Mouse (Mus musculus) bone marrow macrophage, adult 2 months (primary cell): ENCODE results near the gene Fdx1l. TPM values are rescaled to one million over a fixed set of nuclear protein-coding genes. Genes with fewer than 3 reads are reported as not detected.
"Not testable (repeated sequence)": the region's sequence is repeated elsewhere in the genome, so short reads cannot be mapped to it uniquely, and the experiment has no call there.

ENCODE experiments used
- H3K27ac ChIP-seq: 2 replicates; pipeline ENCODE4 v1.5.1; 2012; ENCODE audit warnings: low read depth, low read length; ENCODE audit not compliant: insufficient read depth
- H3K4me1 ChIP-seq: 2 replicates; pipeline ENCODE4 v1.6.1; 2012; ENCODE audit warnings: low read length; ENCODE audit not compliant: control insufficient read depth, insufficient read depth
- H3K4me3 ChIP-seq: 2 replicates; pipeline ENCODE4 v1.5.1; 2012; ENCODE audit warnings: mild to moderate bottlenecking, low read length, moderate library complexity; ENCODE audit not compliant: insufficient read depth
- CTCF ChIP-seq: IDR thresholded peaks from 2 replicates; pipeline ENCODE4 v1.5.1; 2012; ENCODE audit warnings: low read depth, mild to moderate bottlenecking, low read length, moderate library complexity
- POLR2A ChIP-seq: IDR thresholded peaks from 2 replicates; pipeline ENCODE4 v1.6.1; 2012; ENCODE audit warnings: mild to moderate bottlenecking, low read depth, low read length, borderline replicate concordance
- polyA plus RNA-seq: library from polyadenylated mRNA; stranded (reverse); fragments of >200 nt; gene quantifications from 2 replicates; pipeline ENCODE4 v1.2.4, GENCODE M21; 2012; ENCODE audit not compliant: missing spikeins, insufficient read depth, insufficient read length

Fdx1l gene
- polyA plus RNA-seq, 1 experiment, result 24.8 TPM

DNA sequence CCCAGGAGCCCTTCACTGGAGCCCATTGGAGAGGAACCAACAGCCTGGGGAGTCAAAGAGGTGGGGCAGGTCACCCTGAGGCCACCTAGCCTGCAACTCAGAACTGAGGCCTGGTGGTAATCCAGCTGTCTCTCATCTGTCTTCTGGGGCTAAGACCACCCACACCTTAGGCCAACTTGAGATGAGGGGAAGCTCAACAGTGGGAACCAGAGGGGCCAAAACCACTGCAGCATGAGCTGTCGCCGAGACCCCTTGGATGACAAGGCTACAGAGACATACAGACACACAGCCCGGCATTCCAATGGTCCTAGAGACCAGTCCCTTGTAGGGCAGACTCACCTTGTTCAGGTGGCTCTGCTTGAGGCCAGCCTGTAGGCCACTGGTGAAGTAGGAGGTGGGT lies 2.2 kb upstream of the Fdx1l start:
- Histone ChIP-seq H3K4me1 (peaks cover 9% of the 10 kb centered on the region), H3K4me3 (no peak overlapping the region)
- TF ChIP-seq CTCF (no peak), POLR2A (no peak)

DNA sequence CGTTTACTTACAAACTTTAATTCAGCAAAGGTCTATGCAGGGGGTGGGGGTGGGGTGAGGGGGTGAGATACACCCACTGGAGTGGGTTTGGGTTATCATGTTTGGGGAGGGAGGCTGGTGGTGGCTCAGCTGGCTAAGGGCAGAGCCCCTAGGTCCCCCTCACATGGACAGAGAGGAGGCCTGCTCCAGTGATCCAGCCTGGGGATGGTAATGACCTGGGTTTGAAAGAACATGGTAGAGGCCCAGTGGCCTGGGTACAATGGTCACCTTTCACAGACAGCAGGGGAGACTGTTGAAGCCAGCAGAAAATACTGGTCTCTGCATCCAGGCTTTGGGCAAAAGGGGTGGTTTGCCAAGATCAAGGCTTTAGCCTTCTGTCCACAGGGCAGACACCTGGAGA lies 759 bp upstream of the Fdx1l start:
- no peak for TF ChIP-seq CTCF
- TF ChIP-seq POLR2A, result no peak
- Histone ChIP-seq H3K4me1 (peaks cover 9% of the 10 kb centered on the region), H3K27ac (no peak overlapping the region), H3K4me3 (no peak overlapping the region)

More for the DNA sequence above, 2.2 kb upstream of the Fdx1l start:
- H3K27ac ChIP-seq, result no peak overlapping the region

DNA sequence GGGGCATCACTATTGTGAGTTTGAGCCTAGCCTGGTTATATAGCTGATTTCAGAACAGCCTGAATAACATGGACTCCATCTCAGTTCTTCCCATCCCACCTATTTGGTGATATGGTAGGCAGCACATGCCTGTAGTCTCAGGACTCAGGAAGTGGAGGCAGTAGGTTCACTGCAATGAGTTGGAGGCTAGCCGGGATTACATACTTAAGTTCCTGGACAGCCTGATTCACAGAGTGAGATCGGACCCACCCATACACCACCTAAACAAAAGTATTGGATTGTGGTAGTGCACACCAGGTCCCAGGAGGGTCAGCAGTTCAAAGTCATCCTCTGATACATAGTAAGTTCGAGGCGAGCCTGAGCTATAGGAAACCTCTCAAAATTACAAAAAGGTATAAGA lies 773 bp downstream of the Fdx1l start:
- H3K4me3 ChIP-seq, result peak overlapping the region; percentile 95
- TF ChIP-seq CTCF (no peak), POLR2A (no peak)
- H3K4me1 ChIP-seq, result peaks cover 9% of the 10 kb centered on the region
- peak overlapping the region; percentile 48; the same call in 1 of the 2 replicates for H3K27ac ChIP-seq

- TF ChIP-seq CTCF (no peak), POLR2A (no peak)
- Histone ChIP-seq H3K27ac (no peak within 1 kb of the TSS), H3K4me1 (peaks cover 13% of the 10 kb centered on the region), H3K4me3 (no peak within 1 kb of the TSS)
These were observed 6.3 kb downstream of the Fdx1l start, which contains the start of gene Zglp1 for GRCm38 (mm10) chr9:21067006-21067684. Gene Zglp1, minus strand, starts transcription at chr9:21067093.

- Histone ChIP-seq H3K27ac (no peak overlapping the region), H3K4me3 (no peak overlapping the region), H3K4me1 (peaks cover 7% of the 10 kb centered on the region)
- TF ChIP-seq CTCF, result no peak
- TF ChIP-seq POLR2A, result no peak
These were observed 10.5 kb downstream of the Fdx1l start for GRCm38 (mm10) chr9:21062928-21063327.

- Histone ChIP-seq H3K4me1 (no peaks in the 10 kb centered on the region), H3K27ac (no peak overlapping the region), H3K4me3 (no peak overlapping the region)
- no peak for TF ChIP-seq CTCF
- no peak for TF ChIP-seq POLR2A
These were observed 21.8 kb downstream of the Fdx1l start for GRCm38 (mm10) chr9:21051578-21051977.

GRCm38 (mm10) chr9:21045235-21045634 lies 28.2 kb downstream of the Fdx1l start:
- peaks cover 12% of the 10 kb centered on the region for H3K4me1 ChIP-seq
- no peak for TF ChIP-seq CTCF
- no peak for TF ChIP-seq POLR2A
- H3K27ac ChIP-seq, result no peak overlapping the region
- H3K4me3 ChIP-seq, result no peak overlapping the region

- H3K27ac ChIP-seq, H3K4me3 ChIP-seq: not testable (repeated sequence)
- peaks cover 15% of the 10 kb centered on the region for H3K4me1 ChIP-seq
These were observed 28.6 kb downstream of the Fdx1l start for GRCm38 (mm10) chr9:21044785-21045184.

DNA sequence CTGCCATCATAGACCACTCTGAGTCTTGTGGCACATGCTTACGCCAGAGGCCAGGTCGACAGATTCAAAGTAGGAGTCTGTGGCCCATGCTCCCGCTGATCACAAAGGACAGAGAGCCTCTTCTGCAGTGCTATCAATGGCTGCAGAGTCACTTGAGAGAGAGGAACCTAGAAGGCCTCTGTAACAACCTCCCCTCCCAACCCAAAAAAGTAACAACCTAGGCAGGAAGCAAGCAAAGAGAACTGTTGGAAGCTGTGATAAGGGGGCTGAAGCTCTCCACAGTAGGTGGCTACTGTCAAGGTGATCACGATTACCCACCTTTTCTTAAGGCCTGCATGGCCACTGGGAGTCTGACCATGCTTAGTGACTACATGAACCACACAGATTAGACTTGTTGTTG lies 29.9 kb downstream of the Fdx1l start:
- no peak overlapping the region for H3K27ac ChIP-seq
- peaks cover 15% of the 10 kb centered on the region for H3K4me1 ChIP-seq
- no peak overlapping the region for H3K4me3 ChIP-seq
- no peak for TF ChIP-seq CTCF
- no peak for TF ChIP-seq POLR2A

DNA sequence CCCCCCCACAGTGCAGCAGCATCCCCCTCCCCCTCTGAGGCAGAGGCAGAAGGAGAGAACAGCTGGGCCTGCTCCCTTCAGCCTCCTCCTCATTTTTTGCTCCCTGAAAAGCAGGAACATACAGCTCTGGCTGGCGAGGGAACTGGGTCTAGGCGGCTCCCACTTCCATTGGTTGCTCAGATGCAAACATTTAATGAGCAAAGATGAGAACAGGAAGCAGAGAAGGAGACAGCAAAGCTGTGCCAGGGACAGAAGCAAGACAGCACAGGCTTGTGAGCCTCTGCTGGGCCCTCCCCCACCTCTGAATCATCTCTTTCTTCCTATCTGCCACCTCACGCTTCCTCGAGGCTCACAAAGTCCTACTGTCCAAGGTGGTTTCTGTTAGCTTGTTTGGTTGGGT lies 32.1 kb downstream of the Fdx1l start:
- peaks cover 15% of the 10 kb centered on the region for H3K4me1 ChIP-seq
- TF ChIP-seq CTCF (no peak), POLR2A (no peak)

DNA sequence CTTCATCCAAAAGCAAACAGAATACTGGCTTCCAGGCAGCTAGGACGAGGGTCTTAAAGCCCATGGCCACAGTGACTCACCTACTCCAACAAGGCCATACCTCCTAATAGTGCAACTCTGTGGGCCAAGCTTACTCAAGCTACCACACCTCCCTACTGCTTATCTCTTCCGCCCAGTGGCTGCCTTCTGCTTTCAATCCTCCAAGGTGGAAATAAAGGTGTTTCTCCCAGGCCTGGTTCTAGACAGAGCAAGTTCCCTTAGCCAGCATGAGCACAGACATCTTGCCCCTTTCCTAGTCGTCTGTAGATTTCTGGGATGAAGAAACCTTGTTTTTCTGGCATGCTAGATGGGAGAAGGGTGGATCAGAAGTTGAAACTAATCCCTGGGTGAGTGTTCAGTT lies 33.6 kb downstream of the Fdx1l start:
- Histone ChIP-seq H3K4me1 (peaks cover 15% of the 10 kb centered on the region), H3K4me3 (no peak overlapping the region), H3K27ac (no peak overlapping the region)
- TF ChIP-seq POLR2A, result no peak
- TF ChIP-seq CTCF, result no peak

More for the DNA sequence above, 32.1 kb downstream of the Fdx1l start:
- no peak overlapping the region for H3K4me3 ChIP-seq
- H3K27ac ChIP-seq, result no peak overlapping the region
